Mouse (Mus musculus): ENCODE measurements around the gene Arl3.
A peak's percentile ranks its signal among the peaks of the same experiment; 100 is the strongest.
"Not testable (repeated sequence)": the region's sequence is repeated elsewhere in the genome, so short reads cannot be mapped to it uniquely, and the experiment has no call there.

The Arl3 gene

GRCm38 (mm10) chr19:46587823-46588508, 15.0 kb upstream of the Arl3 start:
- DNase-seq = peak; percentile 94

DNA sequence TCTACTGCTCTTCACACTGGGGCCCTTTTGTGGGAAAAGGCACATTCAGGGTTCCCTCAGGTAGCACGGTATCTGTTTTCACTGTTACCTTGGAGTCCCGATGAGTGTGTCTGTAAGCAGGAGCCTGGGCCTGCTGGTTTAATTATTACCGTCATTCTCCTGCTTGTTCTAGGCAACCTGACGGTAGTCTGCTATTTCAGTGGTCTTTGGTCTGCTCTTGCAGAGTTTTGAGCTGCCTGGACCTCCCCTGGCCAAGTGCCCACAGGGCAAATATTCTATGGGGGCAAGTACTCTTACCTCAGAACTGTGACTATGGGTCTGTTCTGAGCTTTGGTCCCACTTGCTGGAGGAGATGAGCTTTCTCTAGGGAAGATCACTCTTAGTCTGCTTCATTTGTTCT, 2.2 kb upstream of the Arl3 start:
- peak; percentile 77 for DNase-seq

GRCm38 (mm10) chr19:46573990-46574389, 992 bp upstream of the Arl3 start:
- DNase-seq = no peak

GRCm38 (mm10) chr19:46572548-46572947, 450 bp downstream of the Arl3 start:
- no peak for DNase-seq

- no peak for DNase-seq
Observed at GRCm38 (mm10) chr19:46571878-46572244, 1.1 kb downstream of the Arl3 start.

GRCm38 (mm10) chr19:46571211-46571877, 1.7 kb downstream of the Arl3 start:
- DNase-seq = not testable (repeated sequence)

GRCm38 (mm10) chr19:46564043-46564462, 8.9 kb downstream of the Arl3 start:
- no peak for DNase-seq

- no peak for DNase-seq
Observed at GRCm38 (mm10) chr19:46563603-46564002, 9.4 kb downstream of the Arl3 start.

- no peak for DNase-seq
Observed at GRCm38 (mm10) chr19:46562581-46563515, 10.2 kb downstream of the Arl3 start.

- peak; percentile 77 for DNase-seq
Observed at GRCm38 (mm10) chr19:46562132-46562531, 10.9 kb downstream of the Arl3 start.

DNA sequence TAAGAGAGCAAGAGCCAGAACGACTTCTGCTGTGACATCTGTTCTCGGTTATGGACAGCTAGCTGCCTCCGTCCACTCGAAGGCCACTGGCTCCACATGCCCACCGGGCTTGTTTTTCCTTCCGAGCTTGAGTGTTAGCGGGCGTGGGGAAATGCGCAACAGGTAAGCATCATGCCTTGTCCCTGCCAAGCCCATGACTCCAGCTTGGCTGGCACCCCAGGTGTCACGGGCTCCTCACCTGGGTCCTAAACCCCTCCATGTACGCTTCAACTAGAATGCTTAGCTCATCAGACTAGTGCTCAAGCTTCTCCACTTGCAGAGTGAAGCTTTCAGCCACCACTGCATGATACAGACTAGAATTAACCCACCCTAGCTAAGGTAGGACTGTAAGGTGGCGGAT, 14.4 kb downstream of the Arl3 start:
- peak; percentile 34 for DNase-seq

DNA sequence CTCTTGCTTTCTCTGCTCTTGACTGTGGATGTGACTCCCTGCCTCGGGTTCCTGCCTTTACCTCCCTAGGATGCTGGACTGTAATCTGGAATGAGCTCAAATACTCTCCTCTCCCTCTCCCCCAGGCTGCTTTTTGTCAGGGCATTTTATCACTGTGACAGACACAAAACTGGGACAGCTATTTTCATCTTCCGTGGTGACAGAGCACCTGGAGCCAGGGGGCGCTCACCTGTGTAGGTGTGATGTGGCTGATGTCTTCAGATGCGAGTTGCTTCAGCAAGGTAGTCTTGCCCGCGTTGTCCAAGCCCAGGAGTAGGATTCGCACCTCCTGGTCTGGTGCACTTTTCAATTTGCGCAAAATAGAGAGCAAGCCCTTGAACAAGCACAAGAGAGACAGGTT, 15.0 kb downstream of the Arl3 start:
- DNase-seq = no peak

- DNase-seq = peak; percentile 67
Observed at GRCm38 (mm10) chr19:46553541-46553955, 19.4 kb downstream of the Arl3 start.

- no peak for DNase-seq
Observed at GRCm38 (mm10) chr19:46552496-46552895, 20.5 kb downstream of the Arl3 start.

- no peak for DNase-seq
Observed at GRCm38 (mm10) chr19:46550385-46550784, 22.6 kb downstream of the Arl3 start.

DNA sequence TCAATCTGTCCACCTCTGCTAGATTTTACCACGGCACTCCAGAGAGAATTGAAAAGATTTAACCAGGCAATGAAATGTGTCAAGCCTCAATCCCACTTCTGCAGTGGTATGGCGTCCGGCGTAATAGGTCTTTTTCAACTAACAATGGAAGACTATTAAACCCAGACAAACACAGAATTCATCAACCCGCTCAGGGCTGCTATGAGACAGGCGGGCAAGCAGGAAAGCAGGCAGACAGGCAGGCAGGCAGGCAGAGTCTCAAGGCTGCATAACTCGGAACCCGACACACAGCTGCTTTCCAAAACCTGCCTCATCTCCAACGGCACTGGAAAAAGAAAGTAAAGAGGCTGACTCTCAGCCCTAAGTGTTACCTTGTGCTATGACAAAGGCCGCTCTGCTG, 24.9 kb downstream of the Arl3 start:
- DNase-seq = no peak

DNA sequence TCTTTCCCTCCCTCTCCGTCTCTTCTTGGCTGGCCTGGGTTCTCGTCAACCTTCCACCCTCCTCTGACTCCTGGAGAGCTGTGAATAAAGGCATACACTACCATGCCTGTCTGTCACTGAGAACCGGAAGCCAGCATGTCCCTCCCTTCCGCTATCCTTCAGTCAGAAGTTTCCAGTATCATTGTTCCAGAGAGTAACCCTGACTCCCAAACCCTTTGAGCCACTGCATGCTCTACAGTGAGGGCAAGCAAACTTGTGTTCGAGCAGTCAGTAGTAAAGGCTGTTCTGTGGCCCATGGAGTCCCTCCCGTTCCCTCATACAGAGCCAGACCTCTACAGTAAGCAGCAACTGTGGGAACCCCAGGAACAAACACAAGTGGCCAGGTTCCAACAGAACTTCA, 25.4 kb downstream of the Arl3 start:
- DNase-seq = no peak

- DNase-seq = no peak
Observed at GRCm38 (mm10) chr19:46542750-46543149, 30.2 kb downstream of the Arl3 start.

- peak; percentile 20 for DNase-seq
Observed at GRCm38 (mm10) chr19:46538213-46538612, 34.8 kb downstream of the Arl3 start.

DNA sequence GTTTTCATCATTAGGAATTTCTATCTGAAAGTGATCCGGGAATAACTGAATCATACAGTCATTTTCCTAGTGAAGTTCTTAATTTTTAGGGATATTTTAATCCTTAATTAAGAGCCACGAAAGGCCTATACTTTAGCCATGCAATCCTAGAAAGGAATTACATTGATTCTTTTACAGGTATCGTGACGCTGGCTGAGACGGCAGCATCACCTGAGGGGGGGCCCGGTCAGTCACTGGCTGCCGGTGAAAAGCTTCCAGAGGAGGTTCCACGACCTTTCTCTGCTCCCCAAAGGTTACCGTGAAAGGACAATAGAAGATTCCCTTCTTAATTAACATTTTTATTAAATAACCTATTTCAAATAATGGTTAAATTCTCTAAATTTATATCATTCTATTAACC, 35.6 kb downstream of the Arl3 start:
- DNase-seq = no peak

GRCm38 (mm10) chr19:46534542-46535098, 38.4 kb downstream of the Arl3 start:
- no peak for DNase-seq

- no peak for DNase-seq
Observed at GRCm38 (mm10) chr19:46533525-46533924, 39.5 kb downstream of the Arl3 start.

DNA sequence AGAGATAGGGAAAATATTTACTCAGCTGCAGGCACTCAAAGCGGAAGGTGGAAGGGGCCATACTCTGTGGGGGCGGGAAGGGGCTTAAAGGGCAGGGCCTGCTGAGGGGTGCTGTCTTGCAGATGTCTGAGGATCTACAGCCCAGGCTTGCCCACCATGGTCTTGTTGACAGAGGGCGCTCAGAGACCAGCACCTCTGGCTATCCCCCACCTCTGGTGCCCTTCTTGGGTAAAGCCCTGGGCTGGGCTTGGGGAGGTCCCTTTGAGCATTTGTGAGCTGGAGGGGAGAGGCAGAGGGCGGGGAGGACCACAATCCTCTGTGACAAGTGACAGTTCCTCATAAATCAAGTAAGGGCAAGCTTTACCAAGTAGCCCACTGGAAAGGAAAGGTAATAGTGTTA, 39.9 kb downstream of the Arl3 start:
- peak; percentile 22 for DNase-seq
